Comparison of ENCODE assay signal across 1 mouse cellular context in genomic region chr19:11793741-11794359, GRCm38 (mm10).
TF ChIP-seq lines count a peak whose summit lies in the region.

No protein-coding gene starts in this region.

TF ChIP-seq in MEL, 35 proteins besides CTCF, POLR2A, EP300 and RAD21:
- no peak for TF ChIP-seq ZNF384 (IDR thresholded peaks at IDR 0.05; ENCODE audit: low read depth, low read length)
- peak; percentile 59; the same call in 1 of the 2 replicates for TF ChIP-seq JUND (IDR thresholded peaks at IDR 0.05; ENCODE audit: low read depth, low read length)
- TF ChIP-seq SMC3 (IDR thresholded peaks at IDR 0.05; ENCODE audit: low read depth, low read length): no peak
